Mouse (Mus musculus): ENCODE measurements at regions not wholly inside any gene's neighbourhood (a gene's known extent, or its start where the extent isn't known, plus 50 kb on each side); places are given as distances from the start of the nearest gene placed in this dataset.

- Histone ChIP-seq H3K9me3 (ENCODE audit: low read depth, low read length) (no peaks in the 10 kb centered on the region), H3K4me3 (ENCODE audit: low read depth, low read length) (no peak overlapping the region), H3K9ac (no peak overlapping the region), H3K27me3 (ENCODE audit: insufficient read depth, low read length) (no peaks in the 10 kb centered on the region), H3K4me2 (no peak overlapping the region), H3K36me3 (ENCODE audit: insufficient read depth) (no peaks in the 10 kb centered on the region), H3K4me1 (ENCODE audit: insufficient read depth) (no peaks in the 10 kb centered on the region), H3K27ac (ENCODE audit: low read depth) (no peak overlapping the region)
- ATAC-seq (ENCODE audit: insufficient read depth) (no peak), DNase-seq (no peak)
- TF ChIP-seq CTCF (IDR thresholded peaks at IDR 0.05; ENCODE audit: low read depth) = no peak
- 42% methylated on average over 1 of the region's 1 CpGs for WGBS
Measured at GRCm38 (mm10) chr5:40780363-40780762, 927.6 kb downstream of the Rab28 start.

DNA sequence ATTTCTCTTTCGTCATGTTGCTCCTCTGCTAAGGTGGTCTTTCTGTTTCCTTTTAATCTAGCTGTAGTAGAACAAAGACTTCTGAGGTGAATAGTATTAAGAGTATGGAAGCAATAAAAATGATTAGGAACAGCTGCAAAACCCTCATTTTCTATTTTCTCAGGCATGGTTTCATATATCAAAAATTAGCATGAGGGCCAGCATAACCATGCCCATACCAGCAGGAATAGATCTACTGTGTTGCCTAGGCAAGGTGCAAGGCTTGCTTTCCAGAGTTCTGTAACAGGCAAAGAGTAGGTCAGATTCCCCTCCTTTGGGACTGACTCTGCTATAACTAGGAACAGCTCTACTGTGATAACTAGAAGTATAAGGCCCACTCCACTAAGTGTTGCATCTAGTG is 928.1 kb downstream of the Rab28 start:
- Histone ChIP-seq H3K4me1 (ENCODE audit: insufficient read depth) (no peaks in the 10 kb centered on the region), H3K9ac (no peak overlapping the region), H3K36me3 (ENCODE audit: insufficient read depth) (no peaks in the 10 kb centered on the region), H3K27me3 (ENCODE audit: insufficient read depth, low read length) (no peaks in the 10 kb centered on the region), H3K27ac (ENCODE audit: low read depth) (no peak overlapping the region), H3K9me3 (ENCODE audit: low read depth, low read length) (no peaks in the 10 kb centered on the region), H3K4me2 (no peak overlapping the region), H3K4me3 (ENCODE audit: low read depth, low read length) (no peak overlapping the region)
- no peak for TF ChIP-seq CTCF (IDR thresholded peaks at IDR 0.05; ENCODE audit: low read depth)
- no peak for DNase-seq
- 83% methylated on average over 1 of the region's 1 CpGs for WGBS
- no peak for ATAC-seq (ENCODE audit: insufficient read depth)

GRCm38 (mm10) chr5:40775856-40776255 is 932.1 kb downstream of the Rab28 start:
- H3K27me3 ChIP-seq (ENCODE audit: insufficient read depth, low read length) = no peaks in the 10 kb centered on the region
- ATAC-seq (ENCODE audit: insufficient read depth) = no peak

GRCm38 (mm10) chr5:40760224-40760623 is 947.7 kb downstream of the Rab28 start:
- no peak for TF ChIP-seq CTCF (IDR thresholded peaks at IDR 0.05; ENCODE audit: low read depth)
- 78% methylated on average over 2 of the region's 2 CpGs for WGBS

More at GRCm38 (mm10) chr5:40775856-40776255, 932.1 kb downstream of the Rab28 start:
- 87% methylated on average over 2 of the region's 2 CpGs for WGBS
- Histone ChIP-seq H3K9ac (no peak overlapping the region), H3K36me3 (ENCODE audit: insufficient read depth) (no peaks in the 10 kb centered on the region), H3K4me2 (no peak overlapping the region), H3K4me3 (ENCODE audit: low read depth, low read length) (no peak overlapping the region), H3K9me3 (ENCODE audit: low read depth, low read length) (no peaks in the 10 kb centered on the region), H3K4me1 (ENCODE audit: insufficient read depth) (no peaks in the 10 kb centered on the region), H3K27ac (ENCODE audit: low read depth) (no peak overlapping the region)
- TF ChIP-seq CTCF (IDR thresholded peaks at IDR 0.05; ENCODE audit: low read depth) = no peak
- no peak for DNase-seq

GRCm38 (mm10) chr5:40750044-40750443 is 957.9 kb downstream of the Rab28 start:
- H3K4me3 ChIP-seq (ENCODE audit: low read depth, low read length) = no peak overlapping the region
- WGBS = 57% methylated on average over 1 of the region's 1 CpGs

More at GRCm38 (mm10) chr5:40760224-40760623, 947.7 kb downstream of the Rab28 start:
- Histone ChIP-seq H3K36me3 (ENCODE audit: insufficient read depth) (no peaks in the 10 kb centered on the region), H3K9ac (no peak overlapping the region), H3K27ac (ENCODE audit: low read depth) (no peak overlapping the region), H3K4me3 (ENCODE audit: low read depth, low read length) (no peak overlapping the region), H3K4me2 (no peak overlapping the region), H3K9me3 (ENCODE audit: low read depth, low read length) (no peaks in the 10 kb centered on the region), H3K4me1 (ENCODE audit: insufficient read depth) (no peaks in the 10 kb centered on the region), H3K27me3 (ENCODE audit: insufficient read depth, low read length) (no peaks in the 10 kb centered on the region)
- DNase-seq = no peak
- no peak for ATAC-seq (ENCODE audit: insufficient read depth)

GRCm38 (mm10) chr5:40735660-40736059 is 972.3 kb downstream of the Rab28 start:
- ATAC-seq (ENCODE audit: insufficient read depth) = no peak
- Histone ChIP-seq H3K36me3 (ENCODE audit: insufficient read depth) (no peaks in the 10 kb centered on the region), H3K27ac (ENCODE audit: low read depth) (no peak overlapping the region), H3K4me3 (ENCODE audit: low read depth, low read length) (no peak overlapping the region), H3K4me1 (ENCODE audit: insufficient read depth) (no peaks in the 10 kb centered on the region), H3K4me2 (no peak overlapping the region), H3K9me3 (ENCODE audit: low read depth, low read length) (no peaks in the 10 kb centered on the region), H3K9ac (no peak overlapping the region), H3K27me3 (ENCODE audit: insufficient read depth, low read length) (no peaks in the 10 kb centered on the region)
- DNase-seq = no peak
- TF ChIP-seq CTCF (IDR thresholded peaks at IDR 0.05; ENCODE audit: low read depth) = no peak
- WGBS = 61% methylated on average over 7 of the region's 7 CpGs

More at GRCm38 (mm10) chr5:40750044-40750443, 957.9 kb downstream of the Rab28 start:
- H3K9me3 ChIP-seq (ENCODE audit: low read depth, low read length) = no peaks in the 10 kb centered on the region
- no peaks in the 10 kb centered on the region for H3K4me1 ChIP-seq (ENCODE audit: insufficient read depth)
- no peak overlapping the region for H3K9ac ChIP-seq
- H3K27me3 ChIP-seq (ENCODE audit: insufficient read depth, low read length) = no peaks in the 10 kb centered on the region
- no peaks in the 10 kb centered on the region for H3K36me3 ChIP-seq (ENCODE audit: insufficient read depth)
- no peak overlapping the region for H3K27ac ChIP-seq (ENCODE audit: low read depth)
- ATAC-seq (ENCODE audit: insufficient read depth) (no peak), DNase-seq (no peak)
- TF ChIP-seq CTCF (IDR thresholded peaks at IDR 0.05; ENCODE audit: low read depth) = no peak; the same call in 1 of the 2 replicates
- no peak overlapping the region for H3K4me2 ChIP-seq

DNA sequence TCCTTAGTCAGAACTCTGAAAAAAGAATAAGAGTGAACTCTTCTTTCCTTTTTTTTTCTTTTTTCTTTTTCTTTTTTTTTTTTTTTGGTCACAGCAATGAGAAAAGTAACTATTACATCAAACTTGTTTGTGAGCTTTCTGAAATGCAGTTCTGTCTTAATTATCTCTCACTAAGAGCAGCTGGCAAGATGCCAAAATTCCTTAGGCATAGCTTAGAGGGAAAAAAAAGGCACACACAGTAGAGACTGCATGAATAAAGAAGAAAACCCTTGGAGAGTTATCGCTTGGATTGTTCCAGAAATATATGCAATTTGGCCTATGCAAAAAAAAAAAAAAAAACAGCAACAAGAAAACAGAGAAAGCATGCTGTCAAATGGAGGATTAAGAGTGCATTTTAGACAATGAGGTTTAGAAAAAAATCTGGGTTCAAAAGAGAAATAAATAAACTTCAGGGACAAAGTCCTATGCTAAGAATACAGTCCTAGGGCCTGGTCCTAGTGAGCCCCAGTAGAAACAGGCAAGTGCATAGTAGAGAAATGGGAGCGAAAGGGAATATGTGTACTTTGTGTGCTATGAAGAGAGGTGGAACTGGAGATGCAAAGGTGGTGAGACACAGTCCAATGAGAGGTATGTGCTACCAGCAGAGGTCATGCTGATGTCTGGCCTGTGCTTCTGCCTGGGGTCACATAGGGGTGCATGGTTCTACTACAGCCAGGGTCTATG is 974.0 kb downstream of the Rab28 start:
- 64% methylated on average over 2 of the region's 2 CpGs for WGBS

More for the DNA sequence above, 974.0 kb downstream of the Rab28 start:
- TF ChIP-seq CTCF (IDR thresholded peaks at IDR 0.05; ENCODE audit: low read depth) = no peak
- no peak overlapping the region for H3K4me2 ChIP-seq
- H3K27ac ChIP-seq (ENCODE audit: low read depth) = no peak overlapping the region
- no peaks in the 10 kb centered on the region for H3K36me3 ChIP-seq (ENCODE audit: insufficient read depth)
- H3K9me3 ChIP-seq (ENCODE audit: low read depth, low read length) = no peaks in the 10 kb centered on the region
- no peak overlapping the region for H3K4me3 ChIP-seq (ENCODE audit: low read depth, low read length)
- ATAC-seq (ENCODE audit: insufficient read depth) = peak; percentile 35; the same call in 1 of the 2 replicates
- H3K27me3 ChIP-seq (ENCODE audit: insufficient read depth, low read length) = no peaks in the 10 kb centered on the region
- no peaks in the 10 kb centered on the region for H3K4me1 ChIP-seq (ENCODE audit: insufficient read depth)
- H3K9ac ChIP-seq = no peak overlapping the region
- DNase-seq = peak; percentile 85
